ENCODE assay signal across 22 mouse cellular contexts in the genomic region with DNA sequence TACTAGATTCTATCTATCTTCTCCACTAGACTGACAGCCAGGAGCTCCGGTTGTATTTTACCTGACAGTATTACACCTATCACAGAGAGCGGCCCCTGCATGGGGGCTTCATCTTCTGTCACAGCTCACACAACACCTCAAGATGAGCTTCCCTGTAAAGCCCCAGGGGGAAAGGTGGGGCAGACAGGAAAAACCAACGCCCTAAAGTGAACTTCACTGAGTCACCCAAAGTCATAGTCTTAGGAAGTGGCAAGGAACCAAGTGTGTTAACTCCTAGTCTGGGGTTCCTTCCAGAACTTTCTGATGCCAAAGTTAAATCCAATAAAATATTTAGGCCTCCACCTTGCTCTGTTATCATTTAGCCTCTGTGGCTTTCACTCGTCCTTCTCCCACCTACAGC. TPM values are rescaled to one million over a fixed set of nuclear protein-coding genes. Genes with fewer than 3 reads are reported as not detected.
DNase-seq lines count a peak whose midpoint lies in the region; ATAC-seq and TF ChIP-seq lines count a peak whose summit lies in the region.
"Had no signal": no experiment of that assay in that cellular context is flagged by ENCODE, and none has a peak within 500 bp of the region (broad histone marks: within the 10 kb centered on the region; RNA-seq: fewer than 3 reads in every experiment).

No protein-coding gene starts in this region.

- TF ChIP-seq CTCF in lung, postnatal 0 days (IDR thresholded peaks at IDR 0.05) = no peak

- H3K4me2 ChIP-seq in lung, postnatal 0 days (replicated peaks; ENCODE audit: low read depth, low read length) = no peak overlapping the region
- H3K4me2 ChIP-seq in forebrain, embryonic 15.5 days (replicated peaks) = no peak overlapping the region
- H3K4me2 ChIP-seq: embryonic facial prominence, embryonic 12.5 days; liver, embryonic 11.5 days; neural tube, embryonic 12.5 days had no signal

- DNase-seq in adrenal gland, postnatal 14 days = peak; percentile 22
- DNase-seq in adrenal gland, postnatal 36 days = no peak
- peak; percentile 41 to 50 for DNase-seq in heart, adult 9 months (ENCODE audit: low spot score in 2 of 2)
- no peak for DNase-seq in heart, postnatal 36 days
- DNase-seq in lung, postnatal 0 days (ENCODE audit: low spot score) = peak; percentile 50
- DNase-seq in lung, postnatal 14 days = no peak
- no peak for DNase-seq in right cerebral cortex, adult 2 months (ENCODE audit: low spot score in 2 of 2)
- DNase-seq: adrenal gland, adult 8-10 months; cerebellum, adult 11 months; cerebellum, postnatal 10 days; lung, adult 18-20 months; thymus, postnatal 36 days had no signal

- no peaks in the 10 kb centered on the region for H3K9me3 ChIP-seq in lung, postnatal 0 days (ENCODE audit: low read length)
- H3K9me3 ChIP-seq in forebrain, embryonic 15.5 days = no peaks in the 10 kb centered on the region
- H3K9me3 ChIP-seq: embryonic facial prominence, embryonic 12.5 days; midbrain, embryonic 10.5 days; neural tube, embryonic 12.5 days had no signal

- H3K36me3 ChIP-seq in lung, postnatal 0 days (ENCODE audit: insufficient read depth, low read length) = no peaks in the 10 kb centered on the region
- no peaks in the 10 kb centered on the region for H3K36me3 ChIP-seq in forebrain, embryonic 15.5 days
- H3K36me3 ChIP-seq: embryonic facial prominence, embryonic 12.5 days; midbrain, embryonic 10.5 days; neural tube, embryonic 12.5 days had no signal

- H3K9ac ChIP-seq in lung, postnatal 0 days (replicated peaks; ENCODE audit: low read depth) = no peak overlapping the region
- no peak overlapping the region for H3K9ac ChIP-seq in forebrain, embryonic 15.5 days (replicated peaks)
- H3K9ac ChIP-seq: embryonic facial prominence, embryonic 12.5 days; neural tube, embryonic 12.5 days had no signal

- intact Hi-C loops in heart, postnatal 36 days (cut with DNase I) = no loop called here

- no peak overlapping the region for H3K27ac ChIP-seq in lung, postnatal 0 days (ENCODE audit: low read length)
- H3K27ac ChIP-seq in forebrain, embryonic 15.5 days (replicated peaks) = no peak overlapping the region
- H3K27ac ChIP-seq: embryonic facial prominence, embryonic 12.5 days; macrophage; midbrain, embryonic 10.5 days; neural tube, embryonic 12.5 days had no signal

- no peaks in the 10 kb centered on the region for H3K27me3 ChIP-seq in lung, postnatal 0 days (replicated peaks; ENCODE audit: insufficient read depth, low read length)
- H3K27me3 ChIP-seq in forebrain, embryonic 15.5 days = no peaks in the 10 kb centered on the region
- H3K27me3 ChIP-seq: embryonic facial prominence, embryonic 12.5 days; neural tube, embryonic 12.5 days had no signal

- 57% methylated on average over 4 of the region's 4 CpGs for WGBS in lung, postnatal 0 days
- WGBS in forebrain, embryonic 15.5 days = 83% methylated on average over 4 of the region's 4 CpGs

- no peak overlapping the region for H3K4me3 ChIP-seq in lung, postnatal 0 days (ENCODE audit: low read depth, low read length)
- H3K4me3 ChIP-seq in forebrain, embryonic 15.5 days = no peak overlapping the region
- H3K4me3 ChIP-seq: embryonic facial prominence, embryonic 12.5 days; midbrain, embryonic 10.5 days; neural tube, embryonic 12.5 days had no signal

- peaks cover 7% of the 10 kb centered on the region; the same call in 1 of the 2 replicates for H3K4me1 ChIP-seq in lung, postnatal 0 days (ENCODE audit: insufficient read depth, low read depth, low read length)
- peaks cover 7% of the 10 kb centered on the region for H3K4me1 ChIP-seq in forebrain, embryonic 15.5 days
- H3K4me1 ChIP-seq: neural tube, embryonic 12.5 days had no signal

- TF ChIP-seq EP300 in lung, postnatal 0 days (IDR thresholded peaks at IDR 0.05) = peak; percentile 37; the same call in 1 of the 2 replicates

- ATAC-seq in lung, postnatal 0 days = peak; percentile 43
- ATAC-seq in forebrain, embryonic 15.5 days (replicated peaks) = no peak
- ATAC-seq: forebrain, embryonic 14.5 days; hindbrain, embryonic 16.5 days; intestine, embryonic 16.5 days had no signal

RNA-seq across cellular contexts. Expression of gene Apbb2, which starts 39.5 kb away (rescaled TPM):
- total RNA-seq in adrenal gland, postnatal 14 days (2021) = 54.6 and 59.9 TPM in 2 replicates
- 10 to 100 TPM; 69.0 to 71.7 TPM for total RNA-seq in adrenal gland, postnatal 36 days (2021)
- 10 to 100 TPM; 37.3 to 52.7 TPM for total RNA-seq in heart, postnatal 36 days (2021)
- polyA plus RNA-seq in lung, postnatal 0 days (2015; fragmentation: Nextera tagmentation; extraction: Ambion mirVana) = 48.9 and 50.4 TPM in 2 replicates
- polyA plus RNA-seq in forebrain, embryonic 15.5 days (2015; fragmentation: Nextera tagmentation; extraction: Ambion mirVana) = 85.6 and 85.8 TPM in 2 replicates
- total RNA-seq: MEL had no signal

Comparison
In these comparisons a context has a peak if more than half of its experiments do, and no peak if none do; other contexts are left out.
1. DNase-seq: peak in adrenal gland, postnatal 14 days (single experiment), heart, adult 9 months (2 of 2) and lung, postnatal 0 days (single experiment); none in adrenal gland, postnatal 36 days (0 of 2), heart, postnatal 36 days (0 of 2), lung, postnatal 14 days (single experiment) and right cerebral cortex, adult 2 months (0 of 2).